Mouse (Mus musculus) left cerebral cortex, adult 2 months (tissue): ENCODE measurements around the gene Areg. TPM values are rescaled to one million over a fixed set of nuclear protein-coding genes. Genes with fewer than 3 reads are reported as not detected.

Source experiments
- DNase-seq, 2 experiments: peaks; one replicate each; pipeline ENCODE4 v3.0.0; 2021 to 2022; ENCODE audit warnings: low spot score in 2 of 2, mixed read lengths in 1 of 2; ENCODE audit errors: extremely low spot score in 1 of 2
- H3K27ac ChIP-seq: fragments of 200-600 bp; 2 replicates; pipeline ENCODE4 v1.8.1; 2022
- H3K4me3 ChIP-seq: fragments of 200-600 bp; 2 replicates; pipeline ENCODE4 v1.8.1; 2022
- CTCF ChIP-seq: fragments of 200-600 bp; IDR thresholded peaks from 2 replicates; pipeline ENCODE4 v1.8.1; 2022; ENCODE audit warnings: antibody characterized with exemption, mild to moderate bottlenecking, moderate library complexity
- intact Hi-C: fragments of 180-260 bp; cut with DNase I; formaldehyde crosslinking; loops from one replicate; pipeline ENCODE4 v1.15.1; 2025
- long read RNA-seq, 2 experiments: library from polyadenylated mRNA; stranded (forward); transcript quantifications; one replicate each; pipeline ENCODE4 v2.0.0; 2021; ENCODE audit warnings: borderline mapping rate in 2 of 2
- total RNA-seq, 2 experiments: library from RNA; stranded (reverse); gene quantifications; 2 replicates each; pipeline ENCODE4 v1.2.3; 2021

Areg gene
- under 1 TPM in 1 of 2 experiments, not detected in 1; 0.96 TPM for total RNA-seq
- long read RNA-seq, experiment 1, result 0 reads
- long read RNA-seq, experiment 2, partial matches to known transcripts, result 0 of 1 reads
- long read RNA-seq, experiment 2, other reads (novel, unspliced or antisense), result 0 of 1 reads

DNA sequence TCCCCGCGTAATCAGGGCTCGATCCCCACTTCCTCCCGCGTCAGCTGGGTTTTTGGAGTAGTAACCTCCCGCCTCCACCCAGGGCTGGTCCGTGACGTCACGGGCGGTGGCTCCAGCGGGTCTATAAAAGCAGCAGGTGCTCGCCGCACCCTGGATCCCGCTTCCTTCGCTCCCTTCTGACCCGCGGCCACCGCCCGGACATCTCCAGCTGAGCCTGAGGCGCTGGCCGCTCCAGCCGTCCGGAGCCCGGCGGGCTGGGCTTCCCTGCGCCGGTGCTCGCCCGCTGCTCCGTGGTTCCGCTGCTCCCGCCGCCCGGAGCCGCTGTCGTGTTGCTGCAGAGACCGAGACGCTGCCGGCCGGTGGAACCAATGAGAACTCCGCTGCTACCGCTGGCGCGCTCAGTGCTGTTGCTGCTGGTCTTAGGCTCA is at the start of gene Areg:
Gene Areg, plus strand, starts transcription at position 154 of the 428 bp plus-strand sequence.
- no peak within 1 kb of the TSS for H3K27ac ChIP-seq
- TF ChIP-seq CTCF, result no peak; the same call in none of the 2 replicates
- intact Hi-C loops, result no loop called here

DNA sequence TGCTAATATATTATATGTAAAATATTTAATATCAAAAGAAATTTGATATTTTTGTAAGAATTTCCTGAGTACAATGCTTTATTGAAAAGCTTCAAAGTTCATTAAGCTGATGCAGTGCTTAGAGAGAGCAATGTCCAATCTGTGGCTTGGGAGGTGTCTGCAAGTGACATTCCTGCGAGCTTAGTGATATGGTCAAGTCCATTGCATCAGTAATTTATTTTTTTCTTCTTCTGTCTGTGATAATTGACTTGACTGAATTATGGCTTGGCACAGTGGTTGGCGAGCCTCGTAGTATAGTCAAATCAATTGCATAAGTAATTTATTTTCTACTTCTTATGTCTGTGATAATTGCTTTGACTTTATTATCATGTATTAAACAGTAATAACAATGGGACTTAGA is 49.1 kb upstream of the Areg start:
- no peak for TF ChIP-seq CTCF

More for the DNA sequence above, at the start of gene Areg:
- peak within 1 kb of the TSS; percentile 53 for H3K4me3 ChIP-seq
- peak; percentile 58 to 59 for DNase-seq

DNA sequence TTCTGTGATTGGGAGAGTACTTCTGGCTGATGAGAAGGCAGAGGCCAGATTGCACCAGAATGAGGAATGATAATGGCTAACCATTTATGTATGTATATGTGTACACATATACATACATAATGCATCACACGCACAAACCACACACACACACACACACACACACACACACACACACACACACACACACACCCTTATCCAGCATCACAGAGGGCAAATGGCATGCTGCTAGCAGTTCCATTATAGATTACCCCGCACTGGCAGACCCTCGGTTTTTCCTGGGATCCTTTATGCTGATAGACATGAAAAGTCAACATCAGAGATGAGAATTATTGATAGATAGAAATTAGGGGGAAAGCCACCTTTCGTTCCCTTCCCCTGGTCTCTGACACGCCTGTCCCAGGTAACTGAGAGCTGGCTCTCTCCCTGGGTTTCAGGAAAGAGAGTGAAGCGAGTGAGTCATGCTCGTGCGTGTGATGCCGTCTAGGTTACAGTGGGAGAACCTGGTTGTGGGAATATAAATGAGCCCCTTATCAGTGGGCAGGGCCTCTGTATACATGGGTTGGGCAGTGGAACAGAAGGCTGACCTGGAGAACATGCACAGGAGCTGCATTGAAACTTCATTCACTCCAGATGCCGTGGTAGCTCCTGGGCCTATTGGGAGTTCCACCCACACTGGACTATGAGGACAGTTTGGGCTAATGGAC is 41.3 kb upstream of the Areg start:
- no peak for DNase-seq
- TF ChIP-seq CTCF, result no peak
- intact Hi-C loops, result no loop called here
- no peak overlapping the region for H3K27ac ChIP-seq
- H3K4me3 ChIP-seq, result no peak overlapping the region

More for the DNA sequence above, 49.1 kb upstream of the Areg start:
- Histone ChIP-seq H3K27ac (no peak overlapping the region), H3K4me3 (no peak overlapping the region)
- intact Hi-C loops, result no loop called here
- DNase-seq, result no peak

DNA sequence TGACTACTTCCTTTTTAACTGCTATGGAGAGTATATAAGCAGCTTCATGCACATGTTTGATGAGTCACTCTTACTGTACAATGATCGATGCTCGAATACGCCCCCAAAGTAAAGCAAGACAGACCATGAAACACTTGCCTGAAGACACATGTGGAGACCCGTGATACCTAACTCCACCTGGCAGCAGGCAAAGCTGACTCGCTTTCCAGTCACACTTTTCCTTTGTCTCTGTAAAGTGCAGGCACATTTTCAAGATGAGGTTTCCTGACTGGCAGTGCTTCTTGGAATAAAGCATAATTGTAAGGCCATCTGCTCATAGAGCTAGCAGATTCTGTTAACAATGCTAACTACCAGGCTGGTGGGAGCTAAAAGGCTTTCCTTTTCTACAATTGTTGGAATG is 37.7 kb upstream of the Areg start:
- intact Hi-C loops, result no loop called here
- H3K27ac ChIP-seq, result no peak overlapping the region
- no peak overlapping the region for H3K4me3 ChIP-seq
- TF ChIP-seq CTCF, result no peak
- DNase-seq, result no peak

DNA sequence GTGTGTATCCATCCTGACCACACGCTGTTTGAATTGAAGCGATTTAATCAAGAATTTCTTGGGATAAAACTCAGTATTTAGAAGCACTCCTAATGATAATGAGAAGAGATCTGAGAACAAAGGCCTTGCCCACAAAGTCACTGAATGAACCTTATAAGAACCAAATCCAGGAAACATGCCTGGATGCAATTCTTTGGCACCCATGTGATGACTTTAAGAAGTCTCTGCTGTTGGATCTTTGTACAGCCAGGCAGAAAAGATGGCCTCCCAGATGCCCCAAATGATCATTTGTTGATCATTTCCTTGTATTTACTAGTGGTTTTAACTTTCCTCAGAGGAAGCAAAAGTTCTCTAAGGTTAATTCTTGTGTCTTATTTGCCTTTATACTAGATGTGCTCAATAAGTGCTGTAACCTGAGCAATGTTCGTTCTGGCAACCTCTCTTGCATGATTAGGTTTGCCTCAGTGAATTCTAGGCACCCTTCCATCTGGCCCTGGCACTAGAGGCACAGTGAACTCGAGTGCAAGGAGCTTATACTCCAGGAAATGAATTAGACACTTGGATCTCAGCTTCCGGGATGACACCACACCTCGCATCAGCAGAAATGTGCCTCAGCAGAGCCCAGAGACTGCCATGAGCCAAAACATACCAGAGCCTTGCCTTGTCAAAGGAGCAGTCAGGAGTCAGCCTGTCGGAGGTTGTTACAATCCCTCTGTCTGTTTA is 35.3 kb upstream of the Areg start:
- no peak for TF ChIP-seq CTCF
- no peak overlapping the region for H3K4me3 ChIP-seq
- intact Hi-C loops, result no loop called here
- H3K27ac ChIP-seq, result no peak overlapping the region
- DNase-seq, result no peak

DNA sequence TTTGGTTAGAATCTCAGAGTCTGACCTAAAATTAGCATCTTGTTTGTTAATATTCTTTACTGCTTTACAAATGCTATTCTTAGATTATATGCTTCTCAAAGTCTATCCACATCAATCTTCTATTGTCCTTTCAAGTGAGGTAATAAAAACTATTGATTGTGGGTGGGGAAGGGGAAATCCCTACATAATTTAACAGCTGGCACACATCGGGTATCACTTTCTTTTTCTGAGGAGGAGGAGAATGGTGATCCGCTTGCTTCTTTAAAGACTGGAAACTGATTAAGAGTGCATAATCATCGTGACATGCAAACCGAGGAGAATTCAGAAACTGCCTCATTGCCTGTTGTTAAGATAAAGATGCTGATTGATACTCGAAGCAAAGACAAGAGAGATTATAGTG is 33.2 kb upstream of the Areg start:
- TF ChIP-seq CTCF, result no peak
- Histone ChIP-seq H3K27ac (no peak overlapping the region), H3K4me3 (no peak overlapping the region)
- intact Hi-C loops, result no loop called here
- DNase-seq, result no peak

DNA sequence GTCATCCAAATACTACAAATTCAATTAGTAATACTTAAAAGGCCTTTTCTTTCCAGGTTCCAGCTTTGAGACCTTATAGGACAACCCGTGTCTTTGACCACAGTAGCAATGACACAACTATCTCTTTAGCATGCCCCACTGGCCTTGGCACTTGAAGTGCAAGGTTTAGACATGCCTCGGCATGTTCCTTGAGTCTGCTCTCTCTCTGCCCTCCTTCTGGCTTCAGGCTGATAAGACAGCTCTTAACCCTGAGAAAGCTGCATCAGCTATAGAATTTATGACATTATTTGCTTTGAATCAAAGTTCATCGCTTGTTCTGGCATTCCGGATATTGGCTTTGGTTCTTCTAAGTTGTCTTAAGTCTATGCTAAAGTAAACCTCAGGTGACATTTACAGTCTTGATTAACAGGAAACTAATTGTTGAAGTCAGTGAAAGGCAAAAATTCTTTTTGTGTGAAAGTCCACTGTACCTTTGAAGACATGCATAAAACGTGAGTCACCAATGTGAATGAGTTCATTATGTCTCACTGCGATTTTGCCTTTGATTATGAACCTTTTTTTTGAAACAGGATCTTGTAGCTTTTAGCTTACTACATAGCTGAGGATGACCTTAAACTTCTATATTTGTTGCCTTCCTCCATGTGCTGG is 29.3 kb upstream of the Areg start:
- Histone ChIP-seq H3K4me3 (no peak overlapping the region), H3K27ac (no peak overlapping the region)
- TF ChIP-seq CTCF, result no peak
- intact Hi-C loops, result no loop called here
- DNase-seq, result no peak

DNA sequence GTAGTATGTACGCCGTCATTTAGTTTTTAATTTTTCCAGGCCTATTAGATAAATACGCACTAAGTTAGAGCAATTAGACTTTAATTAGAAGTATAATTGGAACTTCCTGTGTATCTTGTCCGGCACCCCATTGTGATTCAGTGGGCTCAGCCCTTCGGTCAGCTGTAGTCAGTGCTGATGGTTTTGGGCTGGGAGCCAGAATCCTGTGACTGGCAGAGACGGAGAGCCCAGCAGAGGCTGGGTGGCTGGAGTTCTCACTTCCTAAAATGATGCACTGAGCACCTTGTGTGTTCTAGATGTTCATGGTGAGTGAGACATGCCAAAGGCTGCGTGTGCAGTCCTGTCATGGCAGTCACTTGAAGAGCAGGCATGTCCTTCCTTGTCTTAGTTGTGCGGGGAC is 28.4 kb upstream of the Areg start:
- intact Hi-C loops, result no loop called here
- no peak for TF ChIP-seq CTCF
- DNase-seq, result no peak

DNA sequence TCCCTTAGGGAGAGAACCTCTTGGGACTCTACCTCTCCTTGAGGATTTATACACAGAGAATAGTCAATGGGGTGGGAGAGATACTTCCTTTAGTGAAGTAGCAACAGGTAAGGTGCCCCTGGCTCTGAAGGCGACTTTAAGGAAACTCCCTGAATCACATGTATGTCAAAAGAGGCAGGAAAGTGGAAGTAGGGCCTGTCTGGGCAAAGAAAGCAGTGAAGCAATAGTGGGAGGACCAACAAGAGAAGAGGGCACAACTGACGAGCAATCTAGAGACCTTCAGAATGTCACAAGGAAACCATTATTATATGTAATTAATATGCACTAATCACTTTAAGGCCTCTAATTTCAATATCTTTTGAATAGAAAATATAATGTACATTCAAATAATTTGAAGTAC is 25.4 kb upstream of the Areg start:
- intact Hi-C loops, result no loop called here
- H3K27ac ChIP-seq, result no peak overlapping the region
- TF ChIP-seq CTCF, result no peak

More for the DNA sequence above, 28.4 kb upstream of the Areg start:
- Histone ChIP-seq H3K4me3 (no peak overlapping the region), H3K27ac (no peak overlapping the region)

DNA sequence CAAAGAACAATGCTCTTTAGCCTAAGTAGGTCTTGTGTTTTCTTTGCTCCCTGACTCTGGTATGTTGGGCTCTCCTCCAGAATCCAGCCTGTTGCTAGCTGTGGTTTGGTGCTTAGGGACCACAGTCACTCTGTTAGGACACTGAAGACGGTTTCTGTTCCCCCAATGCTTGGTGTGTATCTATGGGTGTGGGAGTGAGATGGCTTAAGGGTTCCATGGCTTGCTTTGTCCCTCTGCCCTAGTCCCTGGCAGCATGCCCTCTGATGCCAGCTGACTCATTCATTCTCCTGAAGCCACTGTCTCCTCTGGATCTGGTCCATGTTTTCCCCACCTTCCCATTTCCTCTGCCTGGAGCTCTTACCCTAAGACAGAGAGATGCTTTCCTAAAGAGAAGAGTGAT is 24.8 kb upstream of the Areg start:
- H3K27ac ChIP-seq, result no peak overlapping the region
- H3K4me3 ChIP-seq, result no peak overlapping the region
- TF ChIP-seq CTCF, result no peak
- no peak for DNase-seq
- intact Hi-C loops, result no loop called here

More for the DNA sequence above, 25.4 kb upstream of the Areg start:
- no peak overlapping the region for H3K4me3 ChIP-seq
- no peak for DNase-seq

DNA sequence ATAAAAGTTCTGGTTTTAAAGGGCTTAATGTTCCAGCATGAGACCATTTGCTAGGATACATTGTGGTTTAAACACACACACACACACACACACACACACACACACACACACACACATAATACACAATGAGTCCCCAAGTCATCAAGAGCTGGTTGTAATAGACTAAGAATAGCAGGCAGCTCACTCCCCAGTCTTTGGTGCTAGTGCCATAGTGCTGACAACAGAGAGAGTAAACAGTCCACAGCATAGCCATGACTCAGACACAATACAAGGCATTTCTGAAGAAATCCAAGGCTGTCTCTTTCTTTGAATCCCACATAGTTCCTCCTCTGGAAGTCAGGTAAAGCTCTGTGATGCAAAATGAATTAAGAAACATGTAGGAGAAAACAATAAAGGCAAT is 20.8 kb upstream of the Areg start:
- TF ChIP-seq CTCF, result no peak
- intact Hi-C loops, result no loop called here
- no peak overlapping the region for H3K27ac ChIP-seq
- H3K4me3 ChIP-seq, result no peak overlapping the region
- DNase-seq, result no peak

DNA sequence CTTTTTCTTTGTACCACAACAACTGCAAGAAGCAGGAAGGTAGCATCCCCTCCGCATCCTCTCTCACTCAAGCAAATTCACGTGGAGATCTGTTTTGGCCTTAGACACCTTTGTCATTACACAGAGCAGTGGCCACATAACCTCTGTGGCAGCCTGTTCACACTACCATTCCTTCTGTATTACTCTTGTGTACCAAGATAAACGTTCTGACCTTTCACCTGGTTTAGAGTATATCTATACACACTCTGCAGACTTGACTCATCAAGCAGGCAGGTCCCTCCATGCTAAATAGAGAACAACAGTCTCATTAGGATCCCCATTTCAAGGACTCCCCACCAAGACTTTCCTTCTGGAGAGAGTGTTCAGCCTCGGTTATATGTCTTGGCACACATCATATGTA is 16.0 kb upstream of the Areg start:
- intact Hi-C loops, result no loop called here
- TF ChIP-seq CTCF, result no peak
- H3K4me3 ChIP-seq, result no peak overlapping the region
- DNase-seq, result no peak
- no peak overlapping the region for H3K27ac ChIP-seq
